Mouse (Mus musculus): ENCODE measurements around the gene Flywch2. TPM values are rescaled to one million over a fixed set of nuclear protein-coding genes. Genes with fewer than 3 reads are reported as not detected.

The Flywch2 gene
- polyA plus RNA-seq, 2 experiments from 2014 or later = 3.4 to 3.5 TPM

Other genes starting within 250 kb of the Flywch2 start
- gene Zfp213, start 221.8 kb downstream of the Flywch2 start, polyA plus RNA-seq (2017; shearing (Covaris generic)) = 1 to 10 TPM; 3.4 to 4.3 TPM
- gene Zfp13, start 186.6 kb downstream of the Flywch2 start, polyA plus RNA-seq (2017; shearing (Covaris generic)) = under 1 TPM in 1 of 2 experiments, not detected in 1; 0.38 TPM
- gene Zscan10, start 185.2 kb downstream of the Flywch2 start, polyA plus RNA-seq (2017; shearing (Covaris generic)) = 1 to 10 TPM; 2.2 to 2.9 TPM
- gene Mmp25, start 140.8 kb downstream of the Flywch2 start, polyA plus RNA-seq (2017; shearing (Covaris generic)) = 1 to 10 TPM in 1 of 2 experiments, under 1 TPM in 1; 0.42 to 1.6 TPM
- under 1 TPM; 0.22 to 0.66 TPM for gene Bicdl2, start 125.6 kb downstream of the Flywch2 start, polyA plus RNA-seq (2017; shearing (Covaris generic))
- gene Hcfc1r1, start 112.5 kb downstream of the Flywch2 start, polyA plus RNA-seq (2017; shearing (Covaris generic)) = 10 to 100 TPM; 71.5 to 72.4 TPM
- 10 to 100 TPM; 26.1 to 43.6 TPM for gene Thoc6, start 112.2 kb downstream of the Flywch2 start, polyA plus RNA-seq (2017; shearing (Covaris generic))
- gene Tnfrsf12a, start 108.6 kb downstream of the Flywch2 start, polyA plus RNA-seq (2017; shearing (Covaris generic)) = 1 to 10 TPM; 5.3 to 6.2 TPM
- gene Cldn6, start 106.8 kb downstream of the Flywch2 start, polyA plus RNA-seq (2017; shearing (Covaris generic)) = not detected
- not detected for gene Cldn9, start 102.1 kb downstream of the Flywch2 start, polyA plus RNA-seq (2017; shearing (Covaris generic))
- gene 1520401A03Rik, start 63.3 kb downstream of the Flywch2 start, polyA plus RNA-seq (2017; shearing (Covaris generic)) = under 1 TPM; 0.20 to 0.30 TPM
- 10 to 100 TPM; 10.5 to 13.7 TPM for gene Pkmyt1, start 59.7 kb downstream of the Flywch2 start, polyA plus RNA-seq (2017; shearing (Covaris generic))
- gene Paqr4, start 45.2 kb downstream of the Flywch2 start, polyA plus RNA-seq (2017; shearing (Covaris generic)) = 1 to 10 TPM; 2.0 to 2.5 TPM
- 1 to 10 TPM; 1.8 to 2.4 TPM for gene Kremen2, start 40.2 kb downstream of the Flywch2 start, polyA plus RNA-seq (2017; shearing (Covaris generic))
- 10 to 100 TPM; 15.1 to 21.4 TPM for gene Flywch1, start 14.5 kb downstream of the Flywch2 start, polyA plus RNA-seq (2017; shearing (Covaris generic))
- 100 to 1,000 TPM; 289 to 316 TPM for gene Srrm2, start 4.5 kb upstream of the Flywch2 start, polyA plus RNA-seq (2017; shearing (Covaris generic))
- 100 to 1,000 TPM; 600 to 664 TPM for gene Elob, start 43.1 kb upstream of the Flywch2 start, polyA plus RNA-seq (2017; shearing (Covaris generic))
- gene Prss33, start 50.0 kb upstream of the Flywch2 start, polyA plus RNA-seq (2017; shearing (Covaris generic)) = not detected
- gene Prss32, start 57.8 kb upstream of the Flywch2 start, polyA plus RNA-seq (2017; shearing (Covaris generic)) = not detected
- gene Prss41, start 58.1 kb upstream of the Flywch2 start, polyA plus RNA-seq (2017; shearing (Covaris generic)) = 1 to 10 TPM; 5.6 to 5.7 TPM
- not detected for gene Prss21, start 82.0 kb upstream of the Flywch2 start, polyA plus RNA-seq (2017; shearing (Covaris generic))
- not detected for gene Dcpp1, start 94.8 kb upstream of the Flywch2 start, polyA plus RNA-seq (2017; shearing (Covaris generic))
- gene Dcpp2, start 94.8 kb upstream of the Flywch2 start, polyA plus RNA-seq (2017; shearing (Covaris generic)) = not detected
- gene Dcpp3, start 131.4 kb upstream of the Flywch2 start, polyA plus RNA-seq (2017; shearing (Covaris generic)) = not detected
- gene Sbp, start 155.6 kb upstream of the Flywch2 start, polyA plus RNA-seq (2017; shearing (Covaris generic)) = not detected
- gene Sbpl, start 169.2 kb upstream of the Flywch2 start, polyA plus RNA-seq (2017; shearing (Covaris generic)) = not detected
- not detected for gene Prss30, start 194.5 kb upstream of the Flywch2 start, polyA plus RNA-seq (2017; shearing (Covaris generic))
- gene Prss22, start 212.0 kb upstream of the Flywch2 start, polyA plus RNA-seq (2017; shearing (Covaris generic)) = not detected